Mouse (Mus musculus) T-helper 1 cell (primary cell): ENCODE data around the gene Polr2b.

Source experiments
- in situ Hi-C: fragments of 300-600 bp; cut with MboI, MseI; formaldehyde crosslinking; loops from one replicate; pipeline ENCODE4 v1.15.1; 2025; ENCODE audit warnings: high pct_unique_total_duplicates

The Polr2b gene

GRCm38 (mm10) chr5:77309924-77310772 is at the start of gene Polr2b, which contains the start of gene Noa1:
Gene Polr2b, plus strand, starts transcription at chr5:77310147.
Gene Noa1, minus strand, starts transcription at chr5:77310084.
- in situ Hi-C loops, result no loop called here

- in situ Hi-C loops, result no loop called here
Observed at GRCm38 (mm10) chr5:77261137-77261536, 48.8 kb upstream of the Polr2b start.

GRCm38 (mm10) chr5:77262105-77262504 is 47.8 kb upstream of the Polr2b start:
- in situ Hi-C loops, result no loop called here

GRCm38 (mm10) chr5:77265081-77265670 is 44.8 kb upstream of the Polr2b start, which contains the start of gene Rest:
Gene Rest, plus strand, starts transcription at chr5:77265491.
- in situ Hi-C loops, result no loop called here

- in situ Hi-C loops, result no loop called here
Observed at GRCm38 (mm10) chr5:77265671-77266065, 44.3 kb upstream of the Polr2b start.

- in situ Hi-C loops, result no loop called here
Observed at GRCm38 (mm10) chr5:77266066-77266885, 43.7 kb upstream of the Polr2b start.

- in situ Hi-C loops, result no loop called here
Observed at GRCm38 (mm10) chr5:77266886-77267401, 43.0 kb upstream of the Polr2b start.

- in situ Hi-C loops, result no loop called here
Observed at GRCm38 (mm10) chr5:77267441-77267840, 42.5 kb upstream of the Polr2b start.

GRCm38 (mm10) chr5:77267957-77268624 is 41.9 kb upstream of the Polr2b start:
- in situ Hi-C loops, result no loop called here

- in situ Hi-C loops, result no loop called here
Observed at GRCm38 (mm10) chr5:77269399-77269798, 40.5 kb upstream of the Polr2b start.

- in situ Hi-C loops, result no loop called here
Observed at GRCm38 (mm10) chr5:77273151-77273550, 36.8 kb upstream of the Polr2b start.

GRCm38 (mm10) chr5:77275950-77276349 is 34.0 kb upstream of the Polr2b start:
- in situ Hi-C loops, result no loop called here

GRCm38 (mm10) chr5:77277204-77277603 is 32.7 kb upstream of the Polr2b start:
- in situ Hi-C loops, result no loop called here

GRCm38 (mm10) chr5:77281518-77282174 is 28.3 kb upstream of the Polr2b start:
- in situ Hi-C loops, result no loop called here

- in situ Hi-C loops, result no loop called here
Observed at GRCm38 (mm10) chr5:77282242-77282641, 27.7 kb upstream of the Polr2b start.

- in situ Hi-C loops, result no loop called here
Observed at GRCm38 (mm10) chr5:77285685-77286084, 24.3 kb upstream of the Polr2b start.

- in situ Hi-C loops, result no loop called here
Observed at GRCm38 (mm10) chr5:77286904-77287303, 23.0 kb upstream of the Polr2b start.

GRCm38 (mm10) chr5:77287901-77288300 is 22.0 kb upstream of the Polr2b start:
- in situ Hi-C loops, result no loop called here

- in situ Hi-C loops, result no loop called here
Observed at GRCm38 (mm10) chr5:77289686-77290085, 20.3 kb upstream of the Polr2b start.

- in situ Hi-C loops, result no loop called here
Observed at GRCm38 (mm10) chr5:77290606-77291005, 19.3 kb upstream of the Polr2b start.
